Mouse (Mus musculus): ENCODE results near the gene Adamtsl1.

GRCm38 (mm10) chr4:86435631-86436030 is 921.7 kb downstream of the Adamtsl1 start:
- TF ChIP-seq CTCF (IDR thresholded peaks at IDR 0.05; ENCODE audit: extremely low read depth, insufficient read depth, insufficient read length, insufficient replicate concordance) = no peak
- no peak for TF ChIP-seq POLR2A (IDR thresholded peaks at IDR 0.05; ENCODE audit: low read depth, low read length)

Measured in spleen, adult 2 months (tissue).